Mouse (Mus musculus) ZHBTc4 (cell line): ENCODE data around the gene Dnajc3.

Source experiments
- DNase-seq: peaks from one replicate; pipeline ENCODE4 v3.0.0-alpha.2; 2011; ENCODE audit warnings: low read depth, low spot score

Dnajc3 gene

GRCm38 (mm10) chr14:118937533-118938492 is at the start of gene Dnajc3:
TSS of gene Dnajc3 (plus strand) at chr14:118937976.
- peak; percentile 100 for DNase-seq

DNA sequence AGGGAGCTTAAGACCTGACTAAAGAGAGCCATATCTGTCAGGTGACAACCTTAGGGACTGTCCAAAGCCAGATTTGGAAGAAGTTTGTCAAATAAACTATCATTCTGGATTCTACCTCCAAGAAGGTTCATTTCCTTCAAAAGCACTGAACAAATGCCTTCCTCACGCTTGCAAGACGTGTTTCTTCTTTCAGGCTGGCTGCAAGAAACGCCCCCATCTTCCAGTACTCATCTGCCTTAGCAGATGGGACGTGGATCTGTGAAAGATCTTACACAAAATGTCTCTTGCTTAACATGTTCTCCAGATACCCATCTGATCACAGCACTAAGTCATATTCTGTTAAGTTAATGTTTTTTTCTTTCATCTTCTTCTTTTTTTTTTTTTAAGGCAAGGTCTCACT is 47.7 kb upstream of the Dnajc3 start:
- DNase-seq, result no peak

DNA sequence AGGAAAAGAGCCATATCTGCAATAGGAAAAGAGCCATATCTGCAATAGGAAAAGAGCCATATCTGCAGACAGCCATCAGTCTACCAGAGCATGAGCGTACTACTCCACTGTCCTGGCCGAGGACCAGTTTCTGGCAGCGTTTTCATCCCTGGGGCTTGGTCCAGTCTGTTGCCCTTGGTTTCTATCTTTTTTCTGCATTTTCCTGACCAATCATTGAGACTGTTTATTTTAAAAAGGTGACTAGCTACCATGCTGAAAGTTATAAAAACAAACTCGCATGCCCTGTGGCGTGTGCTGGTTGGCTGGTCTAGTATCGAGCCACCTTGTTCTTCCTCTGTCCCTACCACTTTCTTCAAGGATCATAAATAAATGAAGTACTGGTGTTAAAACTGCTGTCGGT is 42.5 kb upstream of the Dnajc3 start:
- DNase-seq, result no peak

DNA sequence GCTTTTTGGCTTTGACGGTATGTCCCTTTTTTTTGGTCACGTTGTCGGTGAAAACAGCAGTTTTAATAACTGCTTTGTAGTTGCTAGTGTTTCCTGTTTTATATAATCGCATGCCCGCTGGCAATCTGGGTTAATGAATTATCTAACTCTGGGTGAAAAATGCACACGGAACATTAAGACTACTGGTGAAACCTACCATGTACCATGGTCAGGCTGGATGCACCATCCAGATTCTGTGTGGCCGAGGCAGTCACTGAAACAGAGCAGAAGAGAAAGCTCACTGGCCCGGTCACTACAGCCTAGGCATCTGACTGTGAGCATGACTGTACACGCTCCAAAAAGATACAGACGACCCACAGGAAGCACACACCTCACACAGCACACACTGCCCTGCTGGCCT is 42.1 kb upstream of the Dnajc3 start:
- DNase-seq, result no peak

GRCm38 (mm10) chr14:118899940-118900339 is 37.8 kb upstream of the Dnajc3 start:
- DNase-seq, result no peak

DNA sequence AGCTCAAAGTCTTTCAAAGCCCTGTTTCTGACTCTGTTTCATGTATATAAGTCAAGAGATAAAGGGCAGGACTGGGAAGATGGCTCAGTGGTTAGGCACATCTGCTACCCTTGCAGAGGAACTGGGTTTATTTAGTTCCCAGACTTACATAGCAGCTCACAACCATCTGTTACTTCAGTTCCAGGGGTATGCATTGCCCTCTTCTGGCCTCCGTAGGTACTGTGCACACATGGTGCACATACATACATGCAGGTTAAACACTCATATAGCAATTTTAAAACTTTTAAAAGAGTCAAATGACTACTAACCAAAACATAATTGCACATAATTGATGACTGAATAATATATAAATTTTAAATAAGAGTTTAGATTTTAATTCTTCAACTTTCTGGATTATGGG is 36.9 kb upstream of the Dnajc3 start:
- DNase-seq, result peak; percentile 70

DNA sequence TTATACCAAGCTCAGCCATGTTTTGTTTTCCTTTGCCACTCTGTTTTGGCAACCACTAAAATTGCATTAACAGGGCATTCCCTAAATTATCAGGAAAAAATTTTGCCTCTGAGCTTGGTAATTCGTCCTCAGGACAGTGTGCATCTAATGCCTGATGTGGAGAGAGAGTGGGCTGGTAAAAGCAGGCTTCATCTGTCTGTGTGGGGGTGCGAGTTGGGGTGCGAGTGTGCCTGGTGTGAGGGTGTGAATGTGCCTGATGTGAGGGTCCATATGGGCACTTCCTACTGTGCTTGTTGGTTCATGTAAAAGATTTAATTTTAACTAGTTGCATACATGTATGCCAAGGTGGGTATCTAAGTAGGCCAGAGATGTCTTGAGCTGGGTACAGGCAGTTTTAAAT is 34.4 kb upstream of the Dnajc3 start:
- DNase-seq, result no peak

GRCm38 (mm10) chr14:118903867-118904562 is 33.8 kb upstream of the Dnajc3 start:
- DNase-seq, result no peak

DNA sequence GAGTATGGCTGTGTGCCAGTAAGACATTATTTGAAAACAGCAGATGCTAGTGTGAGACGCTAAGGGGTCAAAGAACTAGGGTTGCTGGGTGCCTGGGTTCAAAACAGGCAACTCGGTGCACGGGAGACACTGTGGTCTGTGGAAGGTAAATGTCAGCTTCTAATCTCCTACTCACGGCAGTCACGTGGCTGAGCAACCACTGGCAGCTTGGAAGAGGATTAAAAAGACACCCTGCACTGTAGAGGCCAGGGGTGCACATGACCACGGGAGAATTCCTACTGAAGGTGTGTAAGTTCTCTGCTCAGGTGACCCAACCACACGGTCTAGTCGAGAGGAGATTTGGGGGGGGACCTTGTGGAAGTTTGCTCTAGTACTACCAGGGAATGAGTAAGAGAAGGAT is 30.2 kb upstream of the Dnajc3 start:
- DNase-seq, result no peak

- DNase-seq, result no peak
Measured at GRCm38 (mm10) chr14:118909872-118910271, 27.9 kb upstream of the Dnajc3 start.

- peak; percentile 72 for DNase-seq
Measured at GRCm38 (mm10) chr14:118910332-118911222, 27.2 kb upstream of the Dnajc3 start.

GRCm38 (mm10) chr14:118911521-118911920 is 26.3 kb upstream of the Dnajc3 start:
- DNase-seq, result no peak

- no peak for DNase-seq
Measured at GRCm38 (mm10) chr14:118913651-118914050, 24.1 kb upstream of the Dnajc3 start.

- peak; percentile 39 for DNase-seq
Measured at GRCm38 (mm10) chr14:118919025-118919424, 18.8 kb upstream of the Dnajc3 start.

DNA sequence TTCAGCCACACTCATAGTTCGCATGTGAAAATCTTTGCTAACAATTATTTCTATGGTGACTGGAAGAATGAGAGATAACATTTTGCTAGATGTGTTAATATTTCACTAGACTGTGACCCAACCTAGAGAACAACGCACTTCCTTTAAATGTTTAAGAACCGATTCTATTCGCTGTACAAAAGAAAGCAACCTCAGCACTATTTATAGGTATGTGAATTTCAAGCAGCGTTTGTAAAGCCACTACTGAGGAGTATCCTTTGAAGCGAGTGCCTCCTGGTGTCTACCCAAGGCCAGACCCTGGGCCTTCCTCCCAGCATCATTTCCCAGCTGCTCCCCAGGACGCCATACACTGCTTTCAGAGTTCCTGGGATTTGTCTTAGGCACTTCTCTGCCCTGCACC is 17.1 kb upstream of the Dnajc3 start:
- peak; percentile 37 for DNase-seq

- peak; percentile 32 for DNase-seq
Measured at GRCm38 (mm10) chr14:118922251-118922650, 15.5 kb upstream of the Dnajc3 start.

DNA sequence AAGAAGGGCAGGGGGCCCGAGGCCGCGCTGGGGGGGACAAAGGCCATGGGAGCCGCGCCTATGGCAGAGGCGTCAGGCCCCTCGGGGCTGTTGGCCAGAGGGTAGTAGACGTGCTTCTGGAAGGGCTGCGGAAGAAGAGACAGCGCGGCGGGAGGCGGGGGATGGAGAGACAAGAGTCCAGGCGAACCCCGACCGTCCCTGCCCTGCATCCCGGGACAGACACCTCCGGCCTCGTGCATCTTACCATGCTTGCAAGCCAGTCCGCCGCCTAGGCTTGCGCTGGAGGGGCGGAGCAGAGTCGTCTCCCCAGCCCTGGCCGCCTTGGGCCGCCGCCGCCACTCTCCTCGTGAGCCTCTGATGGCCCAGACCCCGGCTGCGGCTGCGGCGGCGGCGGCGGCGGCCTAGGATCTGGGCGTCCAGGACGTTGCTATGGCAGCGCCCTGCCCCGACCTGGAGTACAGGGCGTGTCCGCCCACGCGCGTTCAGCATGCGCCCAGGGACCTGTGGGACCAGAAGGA is 15.1 kb upstream of the Dnajc3 start:
- peak; percentile 62 for DNase-seq

GRCm38 (mm10) chr14:118924673-118925615 is 12.8 kb upstream of the Dnajc3 start, which contains the start of gene Dzip1:
TSS of gene Dzip1 (minus strand) at chr14:118925460.
- DNase-seq, result peak; percentile 97

DNA sequence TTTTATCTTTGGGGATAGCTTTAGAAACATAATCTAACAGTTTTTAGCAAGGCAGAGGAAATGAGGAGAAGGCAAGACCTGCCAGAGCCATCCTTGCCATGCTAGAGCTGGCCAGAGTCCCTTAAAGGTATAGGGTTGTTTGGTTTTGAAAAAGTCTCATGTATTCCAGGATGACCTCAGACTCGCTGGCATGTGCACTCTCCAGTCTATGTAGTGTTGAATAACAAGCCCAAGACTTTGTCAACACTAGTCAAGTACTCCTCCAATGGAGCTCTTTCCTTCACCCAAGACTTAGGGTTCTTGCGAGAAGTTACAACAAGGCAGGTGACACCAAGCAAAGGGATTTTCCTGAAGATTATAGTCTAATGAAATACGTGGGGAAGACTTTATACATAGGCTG is 9.2 kb upstream of the Dnajc3 start:
- DNase-seq, result no peak

DNA sequence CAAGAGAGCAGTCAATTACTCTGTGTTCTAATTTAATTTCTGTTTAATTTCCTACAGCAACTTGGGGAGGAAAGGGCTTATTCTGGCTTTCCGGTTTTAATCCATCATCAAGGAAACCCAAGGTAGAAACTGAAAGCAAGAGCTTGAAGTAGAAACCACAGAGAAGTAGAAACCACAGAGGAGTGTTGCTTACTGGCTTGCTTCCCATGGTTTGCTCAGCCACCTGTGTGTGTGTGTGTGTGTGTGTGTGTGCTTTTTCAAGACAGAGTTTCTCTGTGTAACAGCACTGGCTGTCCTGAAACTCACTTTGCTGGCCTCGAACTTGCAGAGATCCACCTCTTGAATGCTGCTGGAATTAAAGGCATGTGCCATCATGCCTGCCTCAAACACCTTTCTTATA is 8.0 kb upstream of the Dnajc3 start:
- no peak for DNase-seq
